Mouse (Mus musculus) embryonic fibroblast, embryonic 13.5 days (primary cell): ENCODE data around the gene Aspn.

Experiments used
- CTCF ChIP-seq: IDR thresholded peaks from 2 replicates; pipeline ENCODE4 v1.5.1; 2011; ENCODE audit warnings: mild to moderate bottlenecking, control low read depth, low read length, moderate library complexity, borderline replicate concordance; ENCODE audit not compliant: insufficient read depth
- POLR2A ChIP-seq: IDR thresholded peaks from 2 replicates; pipeline ENCODE4 v1.6.1; 2011; ENCODE audit warnings: low read depth, mild to moderate bottlenecking, control low read depth, low read length, moderate library complexity

GRCm38 (mm10) chr13:49581541-49582530 is 37.6 kb downstream of the Aspn start, which contains the start of gene Omd:
- TF ChIP-seq CTCF (no peak), POLR2A (no peak)
